Mouse (Mus musculus) testis, adult 2 months (tissue): ENCODE results near the gene Fam83e. TPM values are rescaled to one million over a fixed set of nuclear protein-coding genes. Genes with fewer than 3 reads are reported as not detected.

ENCODE experiments used
- H3K27ac ChIP-seq: fragments of 200-500 bp; 2 replicates; pipeline ENCODE4 v1.5.1; 2012; ENCODE audit warnings: low read depth, low read length; ENCODE audit not compliant: control insufficient read depth, insufficient read depth
- H3K27me3 ChIP-seq: fragments of 200-500 bp; 2 replicates; pipeline ENCODE4 v1.6.1; 2012; ENCODE audit warnings: mild to moderate bottlenecking, low read length, moderate library complexity; ENCODE audit not compliant: control insufficient read depth, insufficient read depth
- H3K36me3 ChIP-seq: fragments of 200-500 bp; 2 replicates; pipeline ENCODE4 v1.6.1; 2012; ENCODE audit warnings: mild to moderate bottlenecking, low read length; ENCODE audit not compliant: control insufficient read depth, insufficient read depth
- H3K4me1 ChIP-seq: fragments of 200-500 bp; 2 replicates; pipeline ENCODE4 v1.6.1; 2012; ENCODE audit warnings: low read length; ENCODE audit not compliant: control insufficient read depth, insufficient read depth
- H3K4me3 ChIP-seq: fragments of 200-500 bp; 2 replicates; pipeline ENCODE4 v1.5.1; 2012; ENCODE audit warnings: low read depth, mild to moderate bottlenecking, low read length, moderate library complexity, mixed read lengths; ENCODE audit not compliant: control insufficient read depth
- CTCF ChIP-seq: fragments of 200-500 bp; IDR thresholded peaks from 2 replicates; pipeline ENCODE4 v1.5.1; 2012; ENCODE audit warnings: low read depth, mild to moderate bottlenecking, inconsistent platforms, low read length, moderate library complexity; ENCODE audit not compliant: control insufficient read depth, insufficient read depth, insufficient replicate concordance
- POLR2A ChIP-seq: fragments of 200-500 bp; IDR thresholded peaks from 2 replicates; pipeline ENCODE4 v1.6.1; 2012; ENCODE audit warnings: low read depth, mild to moderate bottlenecking, inconsistent platforms, low read length, moderate library complexity; ENCODE audit not compliant: control insufficient read depth
- polyA plus RNA-seq: library from polyadenylated mRNA; depleted of rRNA; stranded (reverse); fragments of >200 nt; gene quantifications from 2 replicates; pipeline ENCODE4 v1.2.3, GENCODE M21; 2012

The Fam83e gene
- polyA plus RNA-seq, 1 experiment, result 145 TPM

GRCm38 (mm10) chr7:45716952-45717917 lies 3.8 kb upstream of the Fam83e start:
- H3K36me3 ChIP-seq, result peaks cover 4% of the 10 kb centered on the region
- no peak for TF ChIP-seq POLR2A
- TF ChIP-seq CTCF, result no peak
- H3K27ac ChIP-seq, result peak overlapping the region; percentile 92
- H3K4me1 ChIP-seq, result peaks cover 16% of the 10 kb centered on the region
- H3K4me3 ChIP-seq, result peak overlapping the region; percentile 94
- H3K27me3 ChIP-seq, result no peaks in the 10 kb centered on the region

DNA sequence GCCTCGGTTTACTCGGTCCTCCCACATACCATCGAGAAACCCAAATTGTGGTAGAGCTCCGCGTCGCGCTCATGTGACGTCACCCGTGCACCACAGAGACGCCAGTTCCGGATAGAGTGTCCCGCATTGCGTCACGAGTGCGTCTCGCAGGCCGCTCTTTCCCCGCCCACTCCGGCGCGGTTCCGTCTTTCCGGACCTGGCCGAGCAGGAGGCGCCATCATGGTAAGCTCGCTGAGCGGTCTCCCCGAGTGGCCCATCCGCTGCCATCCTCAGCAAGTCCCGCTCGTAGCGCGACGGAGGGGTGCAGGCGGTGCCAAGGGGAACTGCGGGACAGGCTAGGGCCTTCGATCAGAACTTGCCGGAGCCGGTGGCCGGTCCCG lies 3.1 kb upstream of the Fam83e start, which contains the start of gene Sphk2:
Gene Sphk2, minus strand, starts transcription at position 85 of the 380 bp plus-strand sequence.
- peaks cover 4% of the 10 kb centered on the region for H3K36me3 ChIP-seq

GRCm38 (mm10) chr7:45718331-45718730 lies 2.7 kb upstream of the Fam83e start:
- peaks cover 2% of the 10 kb centered on the region for H3K36me3 ChIP-seq
- peaks cover 16% of the 10 kb centered on the region for H3K4me1 ChIP-seq
- H3K27ac ChIP-seq, result peak overlapping the region; percentile 36
- peak overlapping the region; percentile 94 for H3K4me3 ChIP-seq
- H3K27me3 ChIP-seq, result no peaks in the 10 kb centered on the region
- no peak for TF ChIP-seq CTCF
- no peak for TF ChIP-seq POLR2A

More for the DNA sequence above, 3.1 kb upstream of the Fam83e start, which contains the start of gene Sphk2:
- TF ChIP-seq CTCF (no peak), POLR2A (peak; percentile 98)
- Histone ChIP-seq H3K4me1 (peaks cover 16% of the 10 kb centered on the region), H3K27me3 (no peaks in the 10 kb centered on the region), H3K27ac (peak within 1 kb of the TSS; percentile 92), H3K4me3 (peak within 1 kb of the TSS; percentile 94)

- peaks cover 15% of the 10 kb centered on the region for H3K4me1 ChIP-seq
- TF ChIP-seq POLR2A (no peak), CTCF (no peak)
- no peaks in the 10 kb centered on the region for H3K27me3 ChIP-seq
- H3K27ac ChIP-seq, result no peak overlapping the region
- no peaks in the 10 kb centered on the region for H3K36me3 ChIP-seq
- no peak overlapping the region for H3K4me3 ChIP-seq
These were observed 1.8 kb upstream of the Fam83e start for GRCm38 (mm10) chr7:45719180-45719579.

DNA sequence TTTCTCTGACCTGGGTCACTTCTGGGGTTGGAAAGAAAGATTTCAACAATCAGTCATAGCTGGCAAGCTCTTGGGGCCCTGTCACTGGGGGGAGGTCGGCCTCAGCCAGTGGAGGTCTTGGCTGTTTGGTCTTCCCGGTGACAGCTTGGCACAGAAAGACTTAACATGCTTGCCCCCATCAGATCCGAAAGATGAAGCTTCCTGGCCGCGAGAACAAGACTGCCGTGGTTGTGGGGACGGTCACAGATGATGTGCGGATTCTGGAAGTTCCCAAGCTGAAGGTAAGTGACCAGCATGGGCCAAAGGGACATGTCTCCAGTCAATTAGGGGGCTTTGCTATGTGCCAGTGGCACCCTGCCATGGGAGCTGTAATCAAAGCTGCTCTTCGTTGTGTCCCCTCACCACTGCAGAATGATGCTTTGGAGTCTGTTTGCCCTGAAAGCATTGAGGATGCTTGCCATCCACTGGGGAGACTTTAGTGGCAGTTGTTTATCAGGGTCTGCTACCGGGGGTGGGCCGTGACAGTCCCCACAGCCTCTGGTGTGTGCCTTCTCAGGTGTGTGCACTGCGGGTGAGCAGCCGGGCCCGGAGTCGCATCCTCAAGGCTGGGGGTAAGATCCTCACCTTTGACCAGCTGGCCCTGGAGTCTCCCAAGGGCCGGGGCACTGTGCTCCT lies 1.1 kb upstream of the Fam83e start:
- peaks cover 9% of the 10 kb centered on the region for H3K4me1 ChIP-seq
- no peak overlapping the region for H3K4me3 ChIP-seq
- H3K27me3 ChIP-seq, result no peaks in the 10 kb centered on the region
- no peaks in the 10 kb centered on the region for H3K36me3 ChIP-seq
- TF ChIP-seq CTCF (no peak), POLR2A (no peak)
- no peak overlapping the region for H3K27ac ChIP-seq

GRCm38 (mm10) chr7:45721234-45721571 lies 191 bp downstream of the Fam83e start:
- no peak for TF ChIP-seq CTCF
- no peaks in the 10 kb centered on the region for H3K27me3 ChIP-seq
- H3K36me3 ChIP-seq, result no peaks in the 10 kb centered on the region
- no peak overlapping the region for H3K4me3 ChIP-seq
- H3K27ac ChIP-seq, result no peak overlapping the region
- peaks cover 8% of the 10 kb centered on the region for H3K4me1 ChIP-seq

DNA sequence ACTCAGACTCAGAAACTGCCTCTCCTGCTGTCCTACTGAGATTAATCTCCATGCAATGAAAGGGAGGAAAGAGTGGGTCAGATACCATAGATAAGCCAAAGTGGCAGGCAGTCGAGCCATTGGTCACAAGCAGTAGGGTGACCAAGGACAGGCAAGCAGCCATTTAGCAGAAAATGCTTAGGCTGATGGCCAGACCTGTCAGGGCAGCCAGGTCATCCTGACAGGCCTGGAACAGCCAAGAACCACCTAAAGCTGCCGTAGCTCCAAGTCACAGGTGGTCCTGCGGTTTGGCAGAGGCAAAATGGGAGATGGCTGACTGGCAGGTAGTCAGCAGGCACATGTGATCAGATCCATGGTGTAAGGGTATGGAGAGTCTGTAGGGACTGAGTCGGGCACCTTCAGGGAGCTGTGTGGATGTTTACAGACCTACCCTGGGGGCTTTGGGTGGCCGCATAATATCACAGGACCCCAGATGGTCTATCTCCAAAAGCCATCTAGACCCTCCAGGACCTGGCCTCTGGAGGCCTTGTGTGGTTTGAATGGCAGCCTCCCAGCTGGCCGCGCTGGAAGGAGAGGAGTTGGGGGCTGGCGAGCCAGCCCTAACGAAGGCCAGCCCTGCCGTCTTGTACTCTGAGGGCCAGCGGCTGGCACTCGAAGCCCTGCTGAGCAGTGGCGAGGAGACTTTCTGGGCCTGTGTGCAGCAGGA lies 783 bp downstream of the Fam83e start:
- Histone ChIP-seq H3K27me3 (no peaks in the 10 kb centered on the region), H3K36me3 (no peaks in the 10 kb centered on the region), H3K4me1 (peaks cover 8% of the 10 kb centered on the region), H3K4me3 (peak overlapping the region; percentile 80), H3K27ac (no peak overlapping the region)
- TF ChIP-seq CTCF (no peak), POLR2A (no peak)
